Mouse (Mus musculus): ENCODE data around the gene Arsa.

The Arsa gene

DNA sequence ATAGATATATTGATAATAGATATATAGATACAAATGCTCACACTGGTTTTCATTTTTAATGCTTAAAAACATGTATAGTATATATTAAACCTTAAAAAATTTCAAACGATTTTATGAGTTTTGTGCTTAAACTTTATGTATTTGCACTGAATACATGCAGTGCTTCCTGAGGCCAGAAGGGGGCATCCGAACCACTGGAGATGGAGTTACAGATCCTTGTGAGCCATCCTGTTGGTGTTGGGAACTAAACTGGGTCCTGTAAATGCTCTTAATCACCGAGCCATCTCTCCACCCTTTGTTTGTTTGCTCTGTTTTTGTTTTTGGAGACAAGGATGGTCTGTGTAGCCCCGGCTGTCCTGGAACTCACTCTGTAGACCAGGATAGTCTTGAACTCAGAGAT, 17.7 kb upstream of the Arsa start:
- no peak for DNase-seq (ENCODE audit: low spot score in 2 of 2)

DNA sequence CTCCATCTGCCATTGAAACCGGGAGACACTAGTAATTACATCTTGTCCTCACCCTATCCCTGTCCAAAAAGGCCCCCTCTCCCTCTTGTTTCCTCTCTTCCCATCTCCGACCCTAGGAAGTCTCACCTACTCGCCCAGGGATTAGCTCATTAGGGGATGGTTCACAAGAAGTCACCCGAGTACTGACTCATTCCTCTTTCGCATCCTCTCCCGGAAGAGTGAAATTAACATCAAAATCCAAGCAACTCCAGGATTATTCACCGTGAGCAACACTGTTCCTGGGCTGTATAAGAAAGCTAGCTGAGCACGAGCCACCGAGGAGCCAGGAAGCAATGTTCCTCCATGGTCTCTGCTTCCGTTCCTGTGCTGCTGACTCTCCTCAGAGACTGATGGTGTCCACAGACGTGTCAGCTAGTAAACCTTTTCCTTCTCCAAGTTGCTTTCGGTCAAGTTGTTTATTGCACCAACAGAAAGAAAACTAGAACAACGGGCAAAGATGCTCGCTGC, 11.4 kb upstream of the Arsa start:
- no peak for DNase-seq (ENCODE audit: low spot score in 2 of 2)

- no peak for DNase-seq (ENCODE audit: low spot score in 2 of 2)
Measured at GRCm38 (mm10) chr15:89488182-89488581, 11.0 kb upstream of the Arsa start.

DNA sequence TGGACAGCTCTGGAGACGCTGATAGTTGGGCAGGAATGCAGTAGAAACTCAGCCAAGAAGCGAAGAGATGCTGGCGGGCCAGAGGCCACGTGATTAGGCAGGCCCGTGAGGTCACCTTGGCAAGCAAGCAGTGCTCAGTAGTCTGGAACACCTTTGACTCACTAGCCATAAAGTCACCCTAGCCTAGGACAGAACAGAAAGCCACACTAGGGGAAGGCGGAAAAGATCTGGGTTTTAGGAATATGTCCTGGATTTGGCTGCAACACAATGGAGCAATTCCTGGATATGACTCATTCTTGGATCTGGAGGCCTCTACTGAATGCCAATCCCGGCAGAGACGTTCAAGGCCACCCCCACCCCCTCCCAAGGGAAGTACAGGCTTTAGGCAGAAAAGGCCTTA, 3.4 kb upstream of the Arsa start:
- no peak for DNase-seq (ENCODE audit: low spot score in 2 of 2)

- DNase-seq (ENCODE audit: low spot score in 2 of 2) = no peak
Measured at GRCm38 (mm10) chr15:89478622-89479021, 1.4 kb upstream of the Arsa start.

DNA sequence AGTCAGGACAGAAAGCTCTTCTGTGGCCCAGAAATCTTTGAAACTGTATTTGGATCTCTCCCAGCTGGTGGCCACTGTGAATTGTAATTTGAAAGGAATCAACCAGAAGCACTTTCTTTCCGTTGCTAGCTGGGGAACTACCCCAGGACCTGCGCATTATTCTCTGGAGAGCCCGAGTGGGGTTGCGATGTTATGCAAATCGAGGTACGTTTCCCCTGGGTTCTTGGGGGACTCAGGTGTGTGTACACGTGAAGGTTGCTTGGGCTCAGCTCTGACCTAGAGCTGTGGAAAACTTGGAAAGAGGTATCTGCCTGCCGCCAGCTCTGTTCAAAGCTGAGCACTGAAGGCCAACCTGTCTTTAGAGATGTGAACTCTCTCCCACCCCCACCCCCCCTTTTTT, 581 bp upstream of the Arsa start:
- DNase-seq (ENCODE audit: low spot score in 2 of 2) = no peak

DNA sequence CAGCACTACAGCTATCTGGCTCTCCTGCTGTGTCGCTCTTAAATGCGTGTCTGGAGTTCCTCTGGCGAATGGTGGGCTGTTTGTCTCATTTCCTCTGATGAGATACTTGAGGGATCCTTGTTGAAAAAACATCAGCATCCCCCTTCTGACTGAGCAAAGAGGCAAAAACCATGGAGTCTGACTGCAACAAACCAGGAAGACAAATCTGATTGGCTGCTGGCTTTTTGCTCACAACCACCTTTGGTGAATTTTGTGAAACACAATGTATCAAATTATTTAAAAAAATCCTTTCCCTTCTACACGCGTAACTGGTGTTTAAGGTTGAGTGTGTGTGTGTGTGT, 780 bp downstream of the Arsa start:
- DNase-seq (ENCODE audit: low spot score in 2 of 2) = no peak

DNA sequence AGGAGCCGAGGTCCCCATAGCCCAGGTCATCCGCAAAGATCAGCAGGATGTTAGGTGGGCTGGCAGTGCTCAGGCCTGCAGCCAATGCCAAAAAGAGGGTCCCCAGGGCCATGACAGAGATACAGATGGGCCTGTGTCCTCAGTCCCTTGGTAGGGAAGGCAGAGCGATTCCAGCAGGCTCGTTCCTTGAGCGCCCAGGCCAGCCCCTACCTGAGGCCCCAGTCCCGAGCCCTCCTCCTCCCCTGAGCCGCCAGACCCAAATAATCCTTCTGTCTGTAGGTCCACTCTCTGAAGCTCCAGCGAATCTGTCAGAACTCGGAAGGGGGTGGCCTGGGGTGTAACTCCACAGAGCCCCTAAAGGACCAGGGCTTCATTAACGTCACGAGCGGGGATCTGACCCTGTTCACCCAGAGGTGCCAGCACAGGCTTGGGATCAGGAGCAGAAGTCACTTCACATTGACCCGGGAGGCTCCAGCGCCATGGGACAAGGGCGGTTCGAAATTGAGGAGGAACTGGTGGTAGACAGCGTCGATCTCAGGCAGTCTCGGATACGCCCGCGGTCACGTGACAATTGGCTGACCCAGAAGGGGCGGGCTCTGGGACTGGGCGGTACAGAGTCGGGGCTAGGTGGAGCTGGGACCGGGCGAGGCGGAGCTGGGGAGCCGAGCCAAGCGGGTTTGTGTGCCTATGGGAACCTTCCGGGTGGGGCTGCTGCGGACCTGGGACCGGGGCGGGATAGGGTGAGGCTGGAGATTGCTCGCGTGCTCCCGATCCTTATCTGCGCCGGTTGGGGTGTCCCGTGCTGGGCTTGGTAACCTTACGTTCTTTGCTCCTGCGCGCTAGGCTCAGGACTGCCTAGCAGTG, 1.4 kb downstream of the Arsa start:
- peak; percentile 90 to 95 for DNase-seq (ENCODE audit: low spot score in 2 of 2)

DNA sequence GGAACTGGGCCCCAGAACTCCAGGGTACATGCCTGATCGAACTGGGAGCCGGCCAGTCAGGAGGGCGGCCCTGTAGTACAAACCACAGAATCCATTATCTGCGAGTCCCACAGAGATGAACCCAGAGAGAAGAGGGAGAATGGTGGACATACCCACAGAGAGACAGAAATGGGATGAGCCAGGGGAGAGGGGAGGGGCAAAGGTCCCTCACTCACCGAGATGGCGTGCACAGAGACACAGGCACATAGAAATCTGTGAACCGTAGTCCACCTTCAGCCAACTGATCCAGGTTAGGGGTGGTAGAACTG, 2.0 kb downstream of the Arsa start:
- no peak for DNase-seq (ENCODE audit: low spot score in 2 of 2)

- no peak for DNase-seq (ENCODE audit: low spot score in 2 of 2)
Measured at GRCm38 (mm10) chr15:89474596-89475292, 2.5 kb downstream of the Arsa start.

DNA sequence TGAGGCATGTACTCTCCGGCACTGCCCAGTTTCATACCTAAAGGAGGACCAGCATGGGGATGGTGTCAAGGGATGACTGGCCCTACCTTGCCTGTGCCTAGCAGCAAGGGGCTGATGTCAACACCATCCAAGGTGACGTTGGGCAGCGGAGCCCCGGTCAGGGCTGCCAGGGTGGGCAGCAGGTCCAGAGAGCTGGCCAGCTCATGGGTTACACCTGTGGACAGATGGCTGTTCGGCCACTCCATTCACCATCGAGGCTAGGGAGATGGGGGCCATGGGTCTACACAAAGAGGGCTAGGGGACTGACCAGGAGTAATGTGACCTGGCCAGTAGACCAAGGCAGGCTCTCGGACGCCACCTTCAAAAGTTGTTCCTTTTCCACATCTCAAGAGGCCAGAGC, 3.3 kb downstream of the Arsa start:
- DNase-seq (ENCODE audit: low spot score in 2 of 2) = no peak

- DNase-seq (ENCODE audit: low spot score in 2 of 2) = no peak
Measured at GRCm38 (mm10) chr15:89473370-89473769, 3.9 kb downstream of the Arsa start.

DNA sequence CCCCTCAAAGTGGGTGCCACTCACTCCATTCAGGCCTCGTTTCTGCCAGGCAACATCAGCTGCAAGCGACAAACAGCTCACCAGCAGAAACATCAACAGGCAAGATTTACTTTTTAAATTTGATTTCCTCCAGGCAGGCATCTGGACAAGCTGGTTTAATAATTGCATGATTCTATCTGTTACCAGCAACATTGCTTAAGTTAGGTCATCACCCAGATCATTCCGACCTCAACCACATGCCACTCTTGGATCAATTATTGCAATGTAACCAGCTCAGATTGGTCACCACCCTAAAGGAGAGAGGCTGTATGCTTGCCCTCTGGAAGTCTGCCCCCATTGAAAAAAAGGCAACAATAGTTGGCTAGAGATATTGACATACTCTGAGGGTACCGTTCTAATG, 5.7 kb downstream of the Arsa start:
- DNase-seq (ENCODE audit: low spot score in 2 of 2) = no peak

DNA sequence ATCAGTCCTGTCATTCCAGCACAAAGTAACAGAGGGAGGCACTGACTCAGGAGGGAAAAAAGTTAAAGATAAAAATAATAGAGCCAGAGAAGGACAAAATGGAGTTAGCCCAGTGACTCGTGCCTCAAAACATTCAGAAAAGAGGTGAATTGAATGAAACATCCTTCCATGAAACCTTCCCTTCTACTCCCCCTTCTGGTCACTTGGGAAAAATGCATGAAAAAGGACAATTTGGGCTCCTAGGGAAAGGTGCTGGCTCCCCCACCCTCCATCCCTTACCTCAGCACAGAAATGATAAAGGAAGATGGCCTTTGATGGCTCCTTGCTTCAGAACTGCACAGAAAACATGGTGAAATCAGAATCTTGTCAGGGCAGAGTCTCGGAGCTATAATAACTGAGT, 8.6 kb downstream of the Arsa start:
- DNase-seq (ENCODE audit: low spot score in 2 of 2) = no peak

DNA sequence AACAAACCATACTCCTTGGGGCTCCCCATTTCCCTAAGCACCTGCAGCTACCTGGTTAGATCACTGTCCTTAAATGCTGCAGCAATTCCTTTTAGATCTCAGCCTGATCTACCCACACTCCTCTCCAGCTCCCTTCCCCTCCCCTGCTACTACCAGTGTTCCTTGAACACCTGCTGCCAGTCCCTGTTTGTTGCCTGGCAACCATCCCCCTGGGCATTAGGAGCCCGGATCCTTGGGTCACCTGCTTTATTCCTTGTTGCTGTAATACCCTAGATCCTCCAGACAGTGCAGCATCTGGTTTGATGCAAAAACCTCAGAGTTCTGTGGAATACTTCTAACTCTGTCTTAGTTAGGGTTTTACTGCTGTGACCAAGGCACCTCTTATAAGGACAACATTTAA, 12.2 kb downstream of the Arsa start:
- no peak for DNase-seq (ENCODE audit: low spot score in 2 of 2)

DNA sequence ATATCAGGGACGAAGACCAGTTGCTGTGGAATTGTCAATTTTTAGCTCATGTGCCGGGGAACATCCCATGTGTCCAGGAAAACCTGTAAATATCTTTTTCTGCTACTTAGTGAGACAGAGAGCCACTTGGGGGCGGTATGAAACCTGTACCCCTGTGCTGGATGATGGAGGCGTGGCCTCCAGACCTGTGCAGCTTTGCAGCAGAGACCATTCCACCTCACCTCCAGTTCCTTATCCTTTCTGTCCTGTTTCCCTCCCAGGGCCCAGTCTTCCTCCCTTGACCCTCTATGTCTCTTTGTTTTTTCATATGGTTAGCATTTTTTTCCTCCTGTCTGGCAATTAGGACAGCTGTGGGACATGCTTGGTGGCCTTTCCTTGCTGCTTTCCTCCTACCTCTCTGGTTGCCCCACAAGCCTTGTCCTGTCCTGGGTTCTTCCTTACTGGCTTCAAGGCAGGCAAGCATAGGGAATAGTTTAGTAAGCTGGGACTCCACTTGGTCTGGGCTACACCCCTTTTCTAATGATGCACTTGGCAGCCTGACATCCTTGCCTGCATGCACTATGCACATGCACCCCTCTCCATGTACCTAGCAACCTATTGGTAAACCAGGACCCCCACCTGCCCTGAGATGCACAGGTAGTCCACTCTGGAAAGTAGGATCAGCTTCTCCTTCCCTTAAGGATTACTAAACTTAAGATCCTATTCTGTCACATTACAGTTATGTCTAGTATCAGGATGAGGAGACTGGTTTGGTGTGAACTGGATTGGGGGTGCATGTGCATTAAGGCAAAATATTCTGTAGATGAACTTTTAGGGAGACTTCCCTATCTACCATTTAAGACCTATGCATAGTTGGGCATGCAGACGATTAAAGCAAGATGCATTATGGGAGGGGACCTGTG, 13.6 kb downstream of the Arsa start:
- DNase-seq (ENCODE audit: low spot score in 2 of 2) = no peak

DNA sequence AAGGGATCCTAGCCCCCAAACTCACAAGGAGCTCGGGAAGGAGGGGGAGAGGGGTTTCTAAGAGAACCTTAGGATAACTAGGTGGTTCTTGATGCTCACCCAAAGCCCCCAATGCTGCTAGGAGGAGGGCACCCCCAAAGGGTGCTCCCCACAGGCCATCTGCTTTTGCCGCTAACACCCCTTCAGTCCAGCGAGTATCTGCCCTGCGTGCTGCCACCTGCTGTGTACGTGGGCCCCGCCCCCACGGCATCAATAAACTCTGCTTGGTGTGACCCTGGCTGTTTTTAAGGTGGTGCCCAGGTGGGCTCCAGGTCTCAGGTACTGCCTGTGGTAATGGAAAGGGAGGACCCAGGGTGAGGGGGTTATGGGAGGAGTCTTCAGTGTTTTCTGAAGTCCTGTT, 15.0 kb downstream of the Arsa start:
- DNase-seq (ENCODE audit: low spot score in 2 of 2) = no peak

GRCm38 (mm10) chr15:89461321-89461720, 15.9 kb downstream of the Arsa start:
- no peak for DNase-seq (ENCODE audit: low spot score in 2 of 2)

DNA sequence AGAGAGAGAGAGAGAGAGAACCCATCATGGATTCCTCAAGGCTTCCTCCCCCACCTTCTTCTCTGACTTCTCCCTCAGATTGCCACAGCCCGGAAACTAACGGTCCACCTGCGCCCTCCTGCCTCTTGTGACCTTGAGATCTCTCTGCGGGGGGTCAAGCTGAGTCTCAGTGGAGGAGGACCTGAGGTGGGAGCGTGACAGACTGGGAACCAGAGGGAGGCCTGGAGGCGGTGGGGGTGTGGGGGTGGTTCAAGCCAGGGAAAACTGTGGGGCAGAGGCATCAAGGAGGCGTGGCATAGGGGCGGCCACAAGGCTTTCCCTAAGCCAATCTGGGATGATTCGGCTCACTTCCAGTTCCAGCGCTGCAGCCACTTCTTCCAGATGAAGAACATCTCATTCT, 16.9 kb downstream of the Arsa start:
- DNase-seq (ENCODE audit: low spot score in 2 of 2) = no peak

GRCm38 (mm10) chr15:89459821-89460220, 17.4 kb downstream of the Arsa start:
- no peak for DNase-seq (ENCODE audit: low spot score in 2 of 2)

GRCm38 (mm10) chr15:89458942-89459341, 18.3 kb downstream of the Arsa start:
- no peak for DNase-seq (ENCODE audit: low spot score in 2 of 2)

DNA sequence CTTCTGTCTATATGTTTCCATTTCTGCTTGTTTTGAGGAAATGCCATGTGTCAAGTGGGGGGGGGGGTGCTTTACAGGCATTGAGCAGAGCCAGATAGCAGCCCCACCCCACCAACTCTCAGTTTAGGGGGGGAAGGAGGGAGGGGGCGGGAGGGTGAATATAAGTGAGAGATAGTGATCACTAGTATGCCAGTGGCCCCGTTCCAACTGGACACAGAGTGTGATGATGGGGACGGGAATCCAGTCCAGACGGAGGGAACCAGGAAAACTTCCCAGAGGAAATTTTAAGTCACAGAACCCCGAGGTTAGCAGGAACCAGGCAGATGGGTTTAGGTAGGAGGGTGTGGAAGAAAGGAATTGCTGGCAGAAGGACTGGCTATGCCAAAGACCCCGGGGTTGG, 21.6 kb downstream of the Arsa start:
- no peak for DNase-seq (ENCODE audit: low spot score in 2 of 2)

All from urinary bladder, postnatal 4 days (tissue).